ENCODE assay signal across 23 mouse cellular contexts in the genomic region with DNA sequence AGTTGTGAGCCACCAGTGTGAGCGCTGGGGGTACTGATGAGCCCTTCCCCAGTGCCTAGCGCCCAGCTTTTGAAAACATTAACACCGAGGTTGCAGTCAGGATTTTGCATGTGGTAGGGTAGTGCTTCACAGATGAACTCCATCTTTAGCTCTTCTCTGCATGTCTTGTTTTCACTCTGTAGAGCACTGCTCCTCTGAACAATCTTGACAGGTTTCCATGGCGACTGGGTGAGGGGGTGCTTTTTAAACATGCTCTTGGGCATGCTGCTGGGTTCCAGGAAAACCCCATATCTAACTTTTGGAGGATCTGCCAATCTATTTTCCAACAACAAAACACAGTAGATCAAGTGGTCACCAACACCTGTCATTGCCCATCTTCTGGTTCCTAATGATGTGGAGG. TPM values are rescaled to one million over a fixed set of nuclear protein-coding genes. Genes with fewer than 3 reads are reported as not detected.
DNase-seq lines count a peak whose midpoint lies in the region; ATAC-seq lines count a peak whose summit lies in the region.
"Had no signal": no experiment of that assay in that cellular context is flagged by ENCODE, and none has a peak within 500 bp of the region (broad histone marks: within the 10 kb centered on the region; RNA-seq: fewer than 3 reads in every experiment).

No protein-coding gene starts in this region.

- H3K27ac ChIP-seq in midbrain, embryonic 11.5 days (ENCODE audit: low read depth, low read length): no peak overlapping the region
- H3K27ac ChIP-seq in midbrain, embryonic 13.5 days: no peak overlapping the region
- H3K27ac ChIP-seq: embryonic facial prominence, embryonic 13.5 days; embryonic facial prominence, embryonic 15.5 days; forebrain, embryonic 10.5 days; forebrain, embryonic 12.5 days had no signal

- peaks cover 6% of the 10 kb centered on the region; the same call in 1 of the 2 replicates for H3K27me3 ChIP-seq in midbrain, embryonic 11.5 days (ENCODE audit: control insufficient read depth, insufficient read depth, low read length)
- peaks cover 33% of the 10 kb centered on the region for H3K27me3 ChIP-seq in midbrain, embryonic 13.5 days

- no peak overlapping the region for H3K4me3 ChIP-seq in midbrain, embryonic 11.5 days (ENCODE audit: low read depth, low read length)
- no peak overlapping the region for H3K4me3 ChIP-seq in midbrain, embryonic 13.5 days (replicated peaks)
- H3K4me3 ChIP-seq: embryonic facial prominence, embryonic 13.5 days; embryonic facial prominence, embryonic 15.5 days; erythroblast, embryonic 14.5 days; forebrain, embryonic 10.5 days; forebrain, embryonic 12.5 days had no signal

- WGBS in midbrain, embryonic 11.5 days: 77% methylated on average over 4 of the region's 4 CpGs
- 75% methylated on average over 4 of the region's 4 CpGs for WGBS in midbrain, embryonic 13.5 days

- H3K4me2 ChIP-seq in midbrain, embryonic 11.5 days: no peak overlapping the region
- H3K4me2 ChIP-seq in midbrain, embryonic 13.5 days (replicated peaks): no peak overlapping the region
- H3K4me2 ChIP-seq: embryonic facial prominence, embryonic 13.5 days; embryonic facial prominence, embryonic 15.5 days; forebrain, embryonic 12.5 days had no signal

- ATAC-seq in midbrain, embryonic 11.5 days (ENCODE audit: low FRiP score): no peak
- ATAC-seq in midbrain, embryonic 13.5 days: no peak
- ATAC-seq: activated CD4-positive, CD25-positive, alpha-beta regulatory T cell, adult 4 months; forebrain, embryonic 14.5 days had no signal

- H3K36me3 ChIP-seq in midbrain, embryonic 11.5 days (ENCODE audit: control insufficient read depth, insufficient read depth, low read length): no peaks in the 10 kb centered on the region
- no peaks in the 10 kb centered on the region for H3K36me3 ChIP-seq in midbrain, embryonic 13.5 days
- H3K36me3 ChIP-seq: embryonic facial prominence, embryonic 13.5 days; embryonic facial prominence, embryonic 15.5 days; forebrain, embryonic 12.5 days had no signal

- peaks cover 7% of the 10 kb centered on the region; the same call in 1 of the 2 replicates for H3K9me3 ChIP-seq in midbrain, embryonic 11.5 days (ENCODE audit: control insufficient read depth, low read length)
- peaks cover 21% of the 10 kb centered on the region for H3K9me3 ChIP-seq in midbrain, embryonic 13.5 days

- H3K9ac ChIP-seq in midbrain, embryonic 11.5 days (ENCODE audit: low read length): no peak overlapping the region
- no peak overlapping the region for H3K9ac ChIP-seq in midbrain, embryonic 13.5 days (replicated peaks)
- H3K9ac ChIP-seq: embryonic facial prominence, embryonic 13.5 days; embryonic facial prominence, embryonic 15.5 days; forebrain, embryonic 12.5 days had no signal

- DNase-seq in midbrain, embryonic 11.5 days (ENCODE audit: low spot score, missing footprints): peak; percentile 37
- peak; percentile 14 for DNase-seq in R1 (ENCODE audit: low read depth, low spot score)
- peak; percentile 29 for DNase-seq in brain, adult 2 months (ENCODE audit: low read depth, low spot score)
- no peak for DNase-seq in thymus, postnatal 25 days
- DNase-seq: adrenal gland, adult 8-10 months; adrenal gland, postnatal 14 days; adrenal gland, postnatal 36 days; cerebellum, adult 11 months; cerebellum, adult 18-20 months; cerebellum, adult 8-10 months; cerebellum, adult 9-11 months; cerebellum, postnatal 14 days; cerebellum, postnatal 36 days; embryo, embryonic 11 days had no signal

- no peaks in the 10 kb centered on the region for H3K4me1 ChIP-seq in midbrain, embryonic 11.5 days (ENCODE audit: control insufficient read depth, insufficient read depth, low read length)
- H3K4me1 ChIP-seq in midbrain, embryonic 13.5 days (replicated peaks): no peaks in the 10 kb centered on the region
- H3K4me1 ChIP-seq: embryonic facial prominence, embryonic 13.5 days; embryonic facial prominence, embryonic 15.5 days had no signal

RNA-seq across cellular contexts. Expression of a gene that starts 23.1 kb away (rescaled TPM):
- 28.5 and 29.2 TPM in 2 replicates for polyA plus RNA-seq in midbrain, embryonic 11.5 days (2014; fragmentation: Nextera tagmentation; extraction: Ambion mirVana)
- polyA plus RNA-seq in midbrain, embryonic 13.5 days (2015; fragmentation: Nextera tagmentation; extraction: Ambion mirVana): 35.6 and 37.4 TPM in 2 replicates

RNA-seq across cellular contexts. Expression of a gene that starts 23.3 kb away (rescaled TPM):
- polyA plus RNA-seq in midbrain, embryonic 11.5 days (2014; fragmentation: Nextera tagmentation; extraction: Ambion mirVana): 32.2 and 32.6 TPM in 2 replicates
- 14.8 and 16.9 TPM in 2 replicates for polyA plus RNA-seq in midbrain, embryonic 13.5 days (2015; fragmentation: Nextera tagmentation; extraction: Ambion mirVana)
- polyA plus RNA-seq: activated CD4-positive, CD25-positive, alpha-beta regulatory T cell, adult 4 months; C2C12; erythroblast, embryonic 14.5 days had no signal
